Mouse (Mus musculus): ENCODE data around the gene Tbc1d1.
A peak's percentile ranks its signal among the peaks of the same experiment; 100 is the strongest.

Gene Tbc1d1

DNA sequence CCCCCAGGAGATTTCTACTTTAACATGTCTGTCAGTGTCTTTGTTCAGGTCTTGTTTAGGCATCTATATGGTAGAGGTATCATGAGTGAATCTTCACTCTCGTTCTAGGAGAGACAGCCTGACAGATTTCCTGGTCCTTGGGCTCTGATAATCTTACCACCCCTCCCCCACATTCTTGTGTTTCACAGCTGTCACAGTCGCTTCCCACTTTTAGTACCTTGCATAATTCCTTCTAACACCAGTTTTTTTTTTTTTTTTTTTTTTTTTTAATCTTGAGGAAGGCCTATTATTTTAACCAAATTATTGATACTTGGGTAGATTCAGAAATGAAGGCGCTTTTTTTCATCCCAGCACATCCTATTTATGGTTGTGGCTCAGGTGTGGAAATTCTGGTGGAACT, 81.6 kb downstream of the Tbc1d1 start:
- DNase-seq (ENCODE audit: low spot score): no peak

DNA sequence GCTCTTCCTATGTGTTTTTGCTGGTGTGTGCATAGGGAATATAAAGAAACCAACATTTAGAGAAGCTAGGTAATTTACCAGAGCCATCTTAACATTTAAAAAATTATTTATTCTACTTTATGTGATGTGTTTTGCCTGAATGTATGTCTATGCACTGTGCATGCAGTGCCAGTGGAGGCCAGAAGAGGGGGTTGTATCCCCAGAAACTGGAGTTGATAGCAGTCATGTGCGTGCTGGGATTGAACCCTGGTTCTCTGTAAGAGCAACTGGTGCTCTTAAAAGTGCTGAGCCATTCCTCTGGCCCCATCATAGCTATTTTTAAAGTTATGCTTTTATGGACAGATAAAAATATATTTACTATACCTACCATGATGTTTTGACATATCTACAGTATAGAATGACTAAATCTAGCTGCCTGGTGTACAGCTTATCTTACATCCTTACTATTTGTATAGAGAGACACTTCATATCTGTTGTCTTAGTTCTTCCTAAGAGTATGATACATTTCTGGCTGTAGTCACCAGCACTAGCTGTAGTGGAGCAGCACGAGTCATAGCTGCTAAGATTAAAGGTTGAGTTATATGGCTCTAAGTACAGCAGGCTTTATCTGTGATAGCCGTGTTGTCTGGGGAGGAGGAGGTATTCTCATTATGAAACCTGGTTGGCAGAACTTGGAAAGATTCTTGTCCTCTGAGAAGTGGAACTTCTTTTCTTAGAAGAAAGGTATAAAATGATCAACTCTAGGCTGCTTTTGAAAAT, 83.0 kb downstream of the Tbc1d1 start:
- no peak for DNase-seq (ENCODE audit: low spot score)

DNA sequence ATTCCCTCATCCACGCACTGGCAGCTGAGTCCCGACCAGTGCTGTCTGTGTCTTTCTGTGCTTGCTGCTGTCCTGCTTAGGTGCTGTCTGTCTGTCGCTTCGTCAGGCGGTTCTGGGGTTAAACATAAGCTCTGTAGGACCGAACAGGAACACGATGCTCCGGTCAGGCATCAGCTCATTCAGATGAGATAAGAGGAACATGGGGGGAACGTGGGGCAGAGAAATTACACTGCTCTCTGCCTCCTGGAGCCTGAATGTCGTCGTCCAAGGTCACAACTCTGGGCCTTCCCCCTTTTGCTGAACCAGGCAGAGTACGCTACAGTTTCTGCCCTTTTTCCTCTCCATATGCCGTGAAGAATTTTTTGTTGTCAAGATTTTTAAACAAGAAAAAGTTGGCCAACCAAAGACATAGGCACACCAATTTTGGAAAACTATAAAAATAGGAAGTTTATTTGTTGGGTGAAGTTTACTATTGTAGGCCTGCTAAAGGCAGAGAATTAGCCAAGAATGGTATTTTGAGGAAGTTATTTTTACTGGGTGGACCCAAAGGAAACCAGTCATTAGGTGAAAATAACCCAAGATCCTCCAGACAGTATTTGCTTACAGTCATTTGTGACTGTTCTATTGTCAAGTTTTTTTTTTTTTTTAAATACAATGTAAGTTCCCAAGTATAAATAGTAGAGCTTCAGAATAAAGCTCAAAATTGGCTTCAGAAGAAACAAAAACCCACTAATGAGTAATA, 85.0 kb downstream of the Tbc1d1 start:
- no peak for DNase-seq (ENCODE audit: low spot score)

DNA sequence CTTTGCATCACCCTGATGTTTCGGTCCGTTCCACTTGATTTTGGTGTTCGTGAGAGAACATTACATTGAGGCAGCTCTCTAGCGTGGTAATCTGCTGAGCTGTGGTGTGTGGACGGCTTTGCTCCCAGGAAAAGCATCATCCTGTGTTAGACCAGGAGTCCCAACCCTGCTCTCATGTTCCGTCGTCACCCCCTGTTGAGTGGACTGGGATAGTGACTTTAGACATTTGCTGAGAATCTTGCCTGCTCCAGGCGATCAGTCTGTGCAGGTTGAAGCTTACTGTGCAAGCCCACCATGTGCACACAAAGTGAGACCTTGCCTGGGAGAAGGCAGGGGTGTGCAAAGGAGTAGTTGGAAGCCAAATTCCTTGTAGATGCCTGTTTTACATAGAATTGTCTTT, 85.8 kb downstream of the Tbc1d1 start:
- no peak for DNase-seq (ENCODE audit: low spot score)

DNA sequence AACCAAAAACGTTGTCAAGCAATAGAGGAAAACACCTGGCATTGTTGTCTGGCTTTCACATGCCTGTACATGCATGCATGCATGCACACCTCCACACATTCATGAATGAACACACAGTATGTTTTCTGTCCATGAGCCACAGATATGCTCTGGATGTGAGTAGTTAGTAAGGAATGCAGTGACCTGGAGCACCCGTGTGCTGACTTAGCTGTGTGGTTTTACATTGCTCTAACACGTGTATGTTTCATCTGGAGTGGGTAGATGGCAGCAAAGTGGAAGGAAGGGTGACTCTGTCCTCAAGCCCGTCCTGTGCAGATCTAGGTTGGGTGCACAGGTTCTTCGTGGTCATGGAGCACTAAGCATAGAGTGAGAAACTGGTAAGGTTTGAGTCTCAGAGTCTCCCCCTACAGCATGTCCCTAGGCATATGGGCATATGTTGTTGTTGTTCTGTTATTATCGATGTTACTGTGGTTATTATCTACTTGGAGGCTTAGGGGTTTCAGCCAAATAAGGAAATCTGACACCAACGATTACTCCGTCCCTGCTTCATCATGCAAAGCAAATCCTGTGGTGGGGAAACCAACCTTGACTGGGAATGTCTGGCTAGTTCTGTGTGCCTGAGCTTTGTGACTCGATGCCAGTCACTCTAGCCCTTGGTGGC, 86.8 kb downstream of the Tbc1d1 start:
- no peak for DNase-seq (ENCODE audit: low spot score)

DNA sequence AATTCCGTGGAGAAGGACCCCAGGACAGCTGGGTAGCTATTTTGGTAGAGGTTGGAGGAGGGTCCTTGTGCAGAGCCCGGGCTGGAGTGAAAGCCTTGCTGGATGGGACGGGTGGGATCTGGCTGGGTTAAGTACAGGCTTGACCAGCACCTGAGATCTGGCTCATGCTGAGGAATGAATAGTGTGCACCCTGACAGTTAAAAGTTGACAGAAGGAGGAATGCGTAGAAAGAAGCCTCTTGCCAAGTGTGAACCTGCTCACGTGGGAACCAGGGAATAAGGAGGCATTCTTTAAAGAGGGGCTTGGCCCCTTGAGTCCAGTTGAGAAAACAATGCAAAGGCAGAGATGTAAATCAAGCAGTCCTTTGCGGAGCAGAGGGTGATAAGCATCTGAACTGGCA, 87.6 kb downstream of the Tbc1d1 start:
- no peak for DNase-seq (ENCODE audit: low spot score)

DNA sequence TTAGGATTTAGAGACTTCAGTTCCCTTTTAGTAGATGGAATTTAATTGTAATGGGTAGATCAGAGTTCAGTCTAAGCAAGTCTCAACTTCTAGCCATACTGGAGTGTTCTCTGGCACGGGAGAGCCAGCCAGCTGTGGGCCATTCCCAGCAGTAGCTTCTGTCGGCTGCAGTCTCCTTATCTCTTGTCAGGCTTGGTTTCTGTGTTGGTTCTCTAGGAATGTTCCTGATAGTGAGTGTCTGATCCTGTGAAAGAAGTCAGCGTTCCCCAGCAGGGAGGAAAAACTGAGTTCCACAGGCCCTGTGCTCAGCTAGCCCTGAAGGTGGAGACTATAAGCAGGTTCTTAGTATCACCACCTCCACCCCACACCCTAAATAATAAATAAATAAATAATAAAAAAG, 88.2 kb downstream of the Tbc1d1 start:
- DNase-seq (ENCODE audit: low spot score): no peak

DNA sequence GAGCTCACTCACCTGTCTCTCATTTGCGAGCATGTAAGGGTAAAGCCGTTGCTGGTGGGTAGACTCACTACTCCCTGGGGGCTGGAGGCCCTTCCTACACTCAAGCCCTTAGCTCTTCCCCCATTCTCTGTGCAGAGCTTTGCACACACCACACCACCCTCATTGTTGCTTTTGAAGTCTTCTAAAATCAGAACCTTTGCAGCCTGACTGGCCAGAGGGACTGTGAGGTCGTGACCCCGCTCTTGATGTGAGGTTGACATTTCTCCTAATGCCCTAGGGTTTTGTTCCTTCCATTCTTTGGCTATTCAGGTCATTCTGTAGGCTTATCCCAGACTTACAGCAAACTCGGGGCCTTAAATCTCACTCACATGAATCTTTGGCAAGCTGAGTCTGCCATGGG, 88.6 kb downstream of the Tbc1d1 start:
- no peak for DNase-seq (ENCODE audit: low spot score)

DNA sequence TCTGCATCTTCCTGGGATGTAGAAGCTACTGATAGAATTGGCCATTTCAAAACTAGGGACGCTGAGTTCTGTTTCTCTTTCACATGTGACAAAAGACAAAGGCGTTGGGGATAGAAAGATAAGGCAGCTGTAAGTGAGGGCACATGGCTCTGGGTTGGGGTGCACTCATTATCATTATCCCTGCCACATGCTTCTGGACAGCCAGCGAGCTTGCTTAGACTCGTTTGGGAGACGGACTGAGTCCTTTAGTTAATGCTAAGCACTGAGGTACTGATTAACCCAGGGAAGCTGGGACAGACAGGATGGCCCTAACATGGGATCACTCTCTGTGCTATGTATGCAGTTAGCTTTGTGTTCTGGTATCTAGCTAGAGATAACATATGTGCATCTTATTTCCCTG, 95.3 kb downstream of the Tbc1d1 start:
- no peak for DNase-seq (ENCODE audit: low spot score)

DNA sequence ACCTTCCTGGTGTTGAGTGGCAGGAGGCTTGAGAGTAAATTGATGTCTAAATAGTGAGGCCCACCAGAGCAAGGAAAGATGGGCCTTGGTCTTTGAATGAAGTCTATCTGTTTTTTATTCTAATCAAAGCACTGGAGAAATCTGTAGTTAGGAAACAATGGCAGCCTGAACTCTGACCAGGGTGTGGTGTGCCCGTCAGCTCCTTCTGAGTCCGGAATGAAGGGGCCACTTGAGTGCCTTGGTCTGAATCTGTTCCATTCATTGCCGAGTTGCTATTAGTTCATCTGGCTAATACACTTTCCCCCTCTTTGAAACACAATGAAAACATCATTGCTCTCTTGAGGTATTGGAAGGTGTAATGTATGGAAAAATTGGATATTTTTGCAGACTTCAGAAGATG, 98.2 kb downstream of the Tbc1d1 start:
- no peak for DNase-seq (ENCODE audit: low spot score)

DNA sequence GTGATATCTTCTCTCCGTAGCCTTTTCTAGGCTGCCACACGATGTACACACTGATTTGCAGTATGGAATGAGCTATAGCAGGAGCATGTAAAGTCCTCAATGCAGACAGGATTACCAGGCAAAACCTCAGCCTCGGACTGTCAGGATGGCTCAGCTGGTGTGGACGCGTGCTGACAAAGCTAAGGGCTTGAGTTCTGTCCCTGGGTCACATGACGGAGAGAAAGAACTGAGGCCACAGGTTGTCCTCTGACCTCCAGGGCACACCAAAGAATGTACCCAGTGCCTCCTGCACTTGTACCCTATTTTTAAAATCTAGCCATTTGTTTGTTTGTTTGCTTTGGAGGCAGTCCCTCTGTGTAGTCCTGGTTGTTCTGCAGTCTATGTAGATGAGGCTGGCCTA, 98.9 kb downstream of the Tbc1d1 start:
- no peak for DNase-seq (ENCODE audit: low spot score)

DNA sequence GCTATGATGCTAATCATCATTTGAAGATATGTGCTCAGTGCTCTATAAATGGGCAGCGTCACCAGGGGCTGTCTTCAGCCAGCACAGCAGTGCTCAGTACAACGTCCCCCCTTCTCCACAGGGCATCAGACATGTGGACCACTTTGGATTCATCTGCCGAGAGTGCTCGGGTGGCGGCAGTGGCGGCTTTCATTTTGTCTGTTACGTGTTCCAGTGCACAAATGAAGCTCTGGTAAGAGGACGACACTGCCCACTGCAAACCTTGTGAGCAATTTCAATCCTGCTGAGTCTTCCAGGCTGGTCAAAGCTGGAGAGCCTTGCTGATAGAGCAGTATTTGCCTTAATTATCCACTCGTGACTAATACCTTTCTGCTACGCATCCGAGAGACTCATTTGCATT, 107.2 kb downstream of the Tbc1d1 start:
- no peak for DNase-seq (ENCODE audit: low spot score)

DNA sequence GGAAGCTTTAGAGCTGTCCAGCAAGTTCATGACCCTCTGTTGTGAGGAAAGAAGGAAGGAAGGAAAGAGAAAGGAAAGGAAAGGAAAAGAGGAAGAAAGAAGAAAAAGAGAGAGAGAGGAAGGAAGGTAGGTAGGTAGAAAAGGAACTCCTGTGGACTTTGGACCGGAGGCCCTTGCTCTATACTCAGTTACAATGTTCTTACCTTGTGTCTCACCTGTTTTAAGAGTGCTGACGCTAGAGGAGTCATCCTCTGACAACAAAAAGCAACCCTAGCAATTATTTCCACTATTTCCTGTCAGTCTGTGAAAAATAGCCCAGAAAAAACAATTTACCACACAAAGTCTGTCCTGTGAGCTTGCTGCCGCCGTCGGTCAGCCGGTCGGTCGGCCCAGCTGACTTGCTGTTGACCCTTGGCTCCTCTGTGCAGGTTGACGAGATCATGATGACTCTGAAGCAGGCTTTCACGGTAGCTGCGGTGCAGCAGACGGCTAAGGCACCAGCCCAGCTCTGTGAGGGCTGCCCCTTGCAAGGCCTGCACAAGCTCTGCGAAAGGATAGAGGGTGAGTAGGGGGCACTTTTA, 107.9 kb downstream of the Tbc1d1 start:
- no peak for DNase-seq (ENCODE audit: low spot score)

DNA sequence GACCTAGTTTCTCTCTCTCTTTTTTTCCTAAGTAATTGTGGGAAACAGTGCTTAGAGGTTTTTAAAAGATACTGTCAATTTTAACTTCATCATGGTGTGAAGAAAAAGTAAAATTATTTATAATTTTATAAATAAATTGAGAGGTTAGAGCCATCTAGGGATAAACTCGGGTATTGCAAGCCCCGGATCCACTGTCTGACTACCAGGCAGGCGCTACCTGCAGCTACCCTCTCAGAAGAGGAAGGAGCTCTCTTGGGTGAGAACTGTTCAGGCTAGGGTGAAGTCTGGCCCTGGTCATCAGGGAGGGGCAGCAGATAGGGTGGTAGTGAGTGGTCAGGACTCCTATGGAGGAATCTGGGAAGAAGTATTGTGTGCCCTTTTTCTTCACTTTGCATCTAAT, 109.0 kb downstream of the Tbc1d1 start:
- peak; percentile 61 for DNase-seq (ENCODE audit: low spot score)

DNA sequence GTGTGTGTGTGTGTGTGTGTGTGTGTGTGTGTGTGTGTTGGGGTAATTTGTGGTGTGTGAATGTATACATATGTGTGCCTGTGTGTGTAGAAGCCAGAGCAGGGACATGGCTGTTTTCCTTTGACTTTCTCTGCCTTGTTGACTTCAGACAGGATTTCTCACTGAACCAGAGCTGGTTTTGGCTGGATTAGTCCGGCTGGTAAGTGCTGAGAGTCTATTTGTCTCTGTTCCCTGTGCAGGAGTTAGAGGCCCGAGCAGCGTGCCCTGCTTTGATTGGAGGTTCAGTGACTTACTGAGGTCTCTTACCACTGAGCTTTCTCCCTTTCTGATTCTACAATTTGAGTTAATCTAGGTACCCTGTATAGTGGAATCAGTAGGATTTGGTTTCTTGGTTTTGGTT, 109.8 kb downstream of the Tbc1d1 start:
- DNase-seq (ENCODE audit: low spot score): no peak

DNA sequence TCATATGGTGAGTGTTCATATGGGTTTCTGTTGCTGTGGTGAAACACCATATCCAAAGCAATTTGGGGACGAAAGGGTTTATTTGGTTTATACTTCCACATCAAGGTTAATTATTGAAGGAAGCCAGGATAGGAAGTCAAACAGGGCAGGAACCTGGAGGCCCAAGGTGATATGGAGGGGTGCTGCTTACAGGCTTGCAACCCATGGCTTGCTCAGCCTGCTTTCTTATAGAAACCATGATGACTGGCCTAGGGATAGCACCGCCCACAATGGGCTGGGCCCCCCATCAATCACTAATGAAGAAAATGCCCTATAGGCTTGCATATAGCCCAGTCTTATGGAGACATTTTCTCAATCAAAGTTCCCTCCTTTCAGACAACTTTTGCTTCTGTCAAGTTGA, 110.4 kb downstream of the Tbc1d1 start:
- DNase-seq (ENCODE audit: low spot score): no peak

DNA sequence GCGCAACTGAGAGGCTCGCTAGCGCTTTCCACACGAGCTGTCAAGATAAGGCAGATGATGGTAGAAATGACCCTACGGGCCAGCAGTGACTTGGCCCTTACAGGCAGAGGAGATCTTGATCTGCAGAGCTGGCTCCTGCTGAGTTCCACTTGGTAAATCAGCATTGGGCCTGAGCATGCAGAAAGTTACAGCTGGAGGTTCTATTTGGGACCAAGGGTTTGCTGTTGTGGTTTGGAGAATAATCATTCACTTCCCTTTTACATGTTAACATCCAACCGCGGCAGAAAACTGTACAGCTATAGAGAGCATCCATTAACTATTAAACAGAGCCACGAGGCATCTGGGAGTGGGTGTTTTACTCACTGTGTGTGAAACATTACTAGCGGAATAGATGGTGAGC, 111.2 kb downstream of the Tbc1d1 start:
- no peak for DNase-seq (ENCODE audit: low spot score)

DNA sequence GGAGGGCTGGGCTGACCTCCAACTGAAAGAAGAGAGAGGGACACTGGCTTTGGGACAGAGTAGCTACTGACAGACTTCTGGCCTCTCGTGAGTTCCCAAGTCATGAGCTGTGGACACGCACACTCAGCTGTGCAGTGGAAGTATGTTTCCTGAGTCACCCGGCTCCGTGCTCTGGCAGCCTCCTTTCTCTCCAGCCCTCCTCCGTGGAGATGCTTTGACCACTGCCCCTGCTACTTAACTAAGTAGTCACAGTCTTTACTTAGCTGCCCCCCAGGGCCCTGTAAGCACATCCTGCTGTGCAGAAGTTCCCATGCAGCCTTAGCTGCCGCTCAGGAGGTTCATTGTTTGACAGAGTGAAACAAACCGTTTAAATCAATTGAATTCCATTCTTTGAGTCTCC, 113.6 kb downstream of the Tbc1d1 start:
- DNase-seq (ENCODE audit: low spot score): peak; percentile 16

DNA sequence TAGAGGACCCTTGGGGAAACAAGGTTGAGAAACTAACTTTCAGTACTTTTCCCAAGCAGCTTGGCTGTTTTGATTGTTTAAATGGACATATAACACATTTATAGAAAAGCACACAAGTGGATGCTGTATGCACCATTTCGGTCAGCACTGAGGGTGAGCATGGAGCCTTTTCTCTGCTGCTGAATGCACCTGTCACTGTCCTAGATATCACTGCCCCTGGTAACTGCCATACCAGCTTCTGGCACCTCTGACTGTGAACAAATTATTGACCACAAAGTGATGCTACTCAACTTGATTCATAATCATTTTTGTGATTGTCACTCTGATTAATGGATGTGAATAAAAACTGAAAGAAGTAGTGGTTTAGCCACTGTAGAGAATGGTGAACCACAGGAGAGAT, 117.4 kb downstream of the Tbc1d1 start:
- no peak for DNase-seq (ENCODE audit: low spot score)

DNA sequence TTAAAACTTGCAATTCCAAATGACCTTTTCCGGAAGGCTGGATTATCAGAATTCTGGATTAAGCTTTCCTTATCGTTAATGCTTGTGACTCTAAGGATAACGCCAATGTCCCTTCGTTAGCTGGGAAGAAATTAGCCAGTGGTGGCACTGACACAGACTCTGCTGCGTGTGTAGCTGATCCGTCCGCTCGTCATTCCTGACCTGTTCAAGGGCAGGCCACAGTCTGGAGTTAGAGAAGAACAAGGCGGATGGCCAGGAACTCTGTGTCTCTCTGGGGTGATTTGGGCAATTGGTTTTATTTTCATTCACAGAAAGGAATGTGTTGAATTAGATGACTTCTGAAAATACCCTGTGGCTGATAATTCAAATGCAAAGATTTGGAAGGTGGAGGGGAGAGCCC, 118.2 kb downstream of the Tbc1d1 start:
- no peak for DNase-seq (ENCODE audit: low spot score)

DNA sequence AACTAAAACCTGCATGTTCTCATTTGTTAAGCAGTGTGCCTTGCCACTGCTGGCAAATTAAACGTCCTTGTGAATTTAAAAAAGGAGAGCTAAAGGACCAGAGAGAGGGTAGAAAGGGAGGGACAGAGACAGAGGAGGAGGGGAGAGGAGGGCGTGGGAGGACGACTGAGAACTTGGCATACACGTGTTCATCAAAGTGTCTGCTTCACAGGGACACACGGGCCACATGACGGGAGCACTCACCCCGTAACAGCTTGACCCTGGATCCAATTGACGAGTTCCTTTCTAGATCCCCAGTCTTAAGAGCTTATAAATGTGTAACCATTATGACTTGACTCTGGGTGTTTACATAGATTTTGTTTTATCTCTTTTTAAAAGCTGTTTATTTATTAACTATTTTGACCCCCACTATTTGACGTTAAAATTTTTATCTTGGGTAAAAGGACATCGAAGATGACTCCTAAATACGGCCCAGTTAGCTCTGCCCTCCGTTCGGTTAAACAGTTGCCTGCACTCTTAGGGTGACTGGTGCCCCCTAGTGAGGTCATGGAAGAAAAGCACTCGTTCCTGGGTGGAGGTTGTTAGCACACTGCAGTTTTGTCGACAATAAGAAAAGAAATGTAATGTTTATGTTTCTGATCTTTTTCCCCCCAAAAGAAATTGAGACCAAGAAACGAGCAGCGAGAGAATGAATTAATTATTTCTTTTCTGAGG, 118.8 kb downstream of the Tbc1d1 start:
- DNase-seq (ENCODE audit: low spot score): peak; percentile 80

DNA sequence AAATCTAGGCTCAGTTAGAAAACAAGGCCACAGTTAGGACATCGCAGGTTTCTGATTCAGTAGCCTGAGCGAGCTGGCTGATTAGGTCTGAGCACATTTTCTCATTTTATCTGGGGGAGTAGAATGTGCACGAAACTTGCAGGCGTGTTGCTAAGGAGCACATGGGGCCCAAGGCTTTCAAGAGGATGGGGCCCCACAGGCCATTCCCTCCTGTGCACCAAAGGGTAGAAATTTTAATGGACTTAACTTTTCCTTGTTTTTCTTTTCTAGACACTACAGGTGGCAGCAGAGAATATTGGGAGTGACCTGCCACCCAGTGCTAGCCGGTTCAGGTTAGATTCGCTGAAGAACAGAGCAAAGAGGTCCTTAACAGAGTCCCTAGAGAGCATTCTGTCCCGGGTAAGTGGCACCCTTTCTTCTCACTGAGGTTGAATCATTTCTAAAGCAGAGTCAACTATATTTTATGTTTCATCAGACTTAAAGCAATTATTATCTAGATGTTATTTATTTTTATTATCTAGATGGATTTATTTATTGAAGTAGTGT, 121.6 kb downstream of the Tbc1d1 start:
- DNase-seq (ENCODE audit: low spot score): no peak
